Mouse (Mus musculus) stomach, postnatal 0 days (tissue): Measurements from ENCODE around the gene Ninj1.

Experiments used
- CTCF ChIP-seq: IDR thresholded peaks from 2 replicates; pipeline ENCODE4 v1.5.1; 2016; ENCODE audit warnings: antibody characterized with exemption, low read depth, mild to moderate bottlenecking, moderate library complexity
- EP300 ChIP-seq: optimal IDR thresholded peaks from 2 replicates; pipeline ENCODE3; 2016; ENCODE audit warnings: antibody characterized with exemption

- TF ChIP-seq CTCF (no peak), EP300 (no peak)
Observed at GRCm38 (mm10) chr13:49162722-49163121, 24.6 kb upstream of the Ninj1 start.
